Mouse (Mus musculus): Measurements from ENCODE around the gene Ninj2.

The Ninj2 gene

GRCm38 (mm10) chr6:120110738-120111409, 17.7 kb downstream of the Ninj2 start:
- POLR2A ChIA-PET, result interaction anchor here (0.5 to 8.5 kb wide), 44 partner anchors 9 to 246 kb away, joined by 3 to 139 read pairs (median 5); partner anchors contain the start of genes Ninj2 (in 2 of the 4) and Wnk1 (in 2 of the 4)
- CTCF ChIA-PET, result interaction anchor here in 3 of 4 experiments (0.6 to 1.3 kb wide), 4 partner anchors 16 to 667 kb away, joined by 3 to 11 read pairs (median 4); no protein-coding TSS in a partner anchor

DNA sequence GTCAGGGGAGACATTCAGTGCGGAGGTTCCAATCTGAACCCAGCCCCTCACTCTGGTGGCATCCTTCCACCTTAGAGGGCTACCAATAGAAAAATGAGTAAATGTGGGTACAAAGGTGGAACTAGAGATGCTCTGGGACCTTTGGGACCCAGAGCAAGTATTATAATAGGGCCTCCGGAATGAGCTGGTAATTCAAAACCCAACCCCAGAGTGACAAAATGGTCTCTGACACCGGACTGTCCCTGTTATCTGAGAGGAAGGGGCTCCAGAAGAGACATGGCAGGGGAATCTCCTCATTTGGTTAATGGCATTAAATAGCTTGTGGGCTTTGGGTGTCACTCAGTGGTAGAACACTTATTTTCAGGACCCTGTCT, 18.2 kb downstream of the Ninj2 start:
- CTCF ChIA-PET, result interaction anchor here in 2 of 4 experiments (0.6 to 1.5 kb wide), 9 partner anchors 32 to 667 kb away, joined by 3 to 5 read pairs (median 3); no protein-coding TSS in a partner anchor
- POLR2A ChIA-PET, result interaction anchor here in 3 of 4 experiments (0.7 to 8.5 kb wide), 64 partner anchors 9 to 263 kb away, joined by 3 to 139 read pairs (median 5); partner anchors contain the start of genes Wnk1 (in 3 of the 3) and Ninj2 (in 2 of the 3)

DNA sequence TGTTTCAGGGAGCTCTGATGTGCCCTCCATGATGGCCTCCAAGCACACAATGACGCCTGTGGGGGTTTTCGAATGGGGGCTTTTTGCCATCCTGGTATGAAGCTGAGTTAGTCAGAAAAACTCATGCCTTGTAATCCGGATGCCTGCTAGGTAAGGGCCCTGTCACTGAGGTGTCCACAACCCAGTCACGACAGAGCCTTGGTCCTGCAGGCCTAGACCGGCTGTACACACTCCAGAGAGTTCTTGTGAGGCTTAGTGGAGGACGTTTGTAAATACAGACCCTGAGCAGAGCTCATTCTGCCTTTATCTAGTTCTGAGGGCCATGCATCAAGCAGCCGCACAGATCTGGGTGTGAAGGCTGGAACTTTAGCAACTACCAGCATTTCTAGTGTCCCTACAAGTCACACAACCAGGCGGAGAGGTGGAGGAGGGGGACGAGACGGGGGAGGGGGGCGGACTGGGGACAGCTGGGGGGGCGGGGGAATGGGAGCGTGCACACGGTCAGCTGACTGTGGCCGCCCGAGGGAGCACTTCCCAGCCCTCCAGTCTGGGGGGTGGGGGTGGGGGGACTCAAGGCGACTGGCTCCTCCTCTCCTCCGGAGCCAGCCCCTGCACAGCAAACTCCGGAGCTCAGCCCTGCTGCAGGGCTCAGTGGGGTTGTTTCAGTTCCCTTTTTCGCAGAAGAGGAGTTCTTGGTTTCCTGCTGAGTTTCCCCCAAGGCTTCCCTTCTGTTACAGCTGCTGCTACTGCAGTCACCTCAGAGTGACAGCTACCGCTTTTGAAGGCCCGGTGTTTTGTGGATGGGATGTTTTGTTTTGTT, 19.0 kb downstream of the Ninj2 start:
- ChIA-PET POLR2A (interaction anchor here (0.5 to 8.5 kb wide), 83 partner anchors 8 to 1915 kb away, joined by 3 to 139 read pairs (median 4); partner anchors contain the start of genes Wnk1 (in 3 of the 4), Ninj2 (in 2 of the 4), B4galnt3 (in 1 of the 4) and D330020A13Rik (in 1 of the 4)), CTCF (interaction anchor here (0.5 to 1.5 kb wide), 17 partner anchors 10 to 664 kb away, joined by 3 to 5 read pairs (median 3); no protein-coding TSS in a partner anchor)

- CTCF ChIA-PET, result interaction anchor here in 1 of 4 experiments (0.7 kb wide), 1 partner anchor 101 kb away, joined by 7 read pairs; no protein-coding TSS in a partner anchor
- POLR2A ChIA-PET, result interaction anchor here in 3 of 4 experiments (0.7 to 8.5 kb wide), 19 partner anchors 9 to 79 kb away, joined by 3 to 139 read pairs (median 4); partner anchors contain the start of genes Ninj2 (in 1 of the 3) and Wnk1 (in 1 of the 3)
These were observed 20.7 kb downstream of the Ninj2 start for GRCm38 (mm10) chr6:120113856-120114255.

DNA sequence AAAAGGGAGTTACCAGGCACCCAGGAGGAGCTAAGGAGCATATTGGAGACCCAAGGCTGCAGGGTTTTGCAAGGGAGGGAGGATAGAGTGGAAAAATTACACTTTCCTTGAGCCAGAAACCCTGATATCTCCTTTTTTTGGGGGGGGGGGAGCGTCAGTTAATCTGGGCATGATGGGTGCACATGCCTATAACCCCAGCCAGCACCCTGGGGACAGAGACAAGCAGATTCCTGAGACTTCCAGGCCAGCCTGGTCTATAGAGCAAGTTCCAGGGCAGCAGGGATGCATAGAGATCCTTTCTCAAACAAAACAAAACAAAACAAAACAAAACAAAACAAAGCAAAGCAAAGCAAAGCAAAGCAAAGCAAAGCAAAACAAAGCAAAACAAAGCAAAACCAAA, 21.1 kb downstream of the Ninj2 start:
- CTCF ChIA-PET, result interaction anchor here in 1 of 4 experiments (0.7 to 1.0 kb wide), 2 partner anchors 100 to 642 kb away, joined by 4 to 7 read pairs; no protein-coding TSS in a partner anchor
- POLR2A ChIA-PET, result interaction anchor here in 3 of 4 experiments (0.7 to 8.5 kb wide), 22 partner anchors 9 to 82 kb away, joined by 3 to 139 read pairs (median 4); partner anchors contain the start of genes Ninj2 (in 1 of the 3) and Wnk1 (in 1 of the 3)

GRCm38 (mm10) chr6:120114698-120115097, 21.5 kb downstream of the Ninj2 start:
- ChIA-PET POLR2A (interaction anchor here in 3 of 4 experiments (0.6 to 8.5 kb wide), 18 partner anchors 9 to 1443 kb away, joined by 3 to 139 read pairs (median 3); partner anchors contain the start of genes Ninj2 (in 1 of the 3) and Wnk1 (in 1 of the 3)), CTCF (interaction anchor here in 1 of 4 experiments (1.0 kb wide), 1 partner anchor 643 kb away, joined by 4 read pairs; no protein-coding TSS in a partner anchor)

DNA sequence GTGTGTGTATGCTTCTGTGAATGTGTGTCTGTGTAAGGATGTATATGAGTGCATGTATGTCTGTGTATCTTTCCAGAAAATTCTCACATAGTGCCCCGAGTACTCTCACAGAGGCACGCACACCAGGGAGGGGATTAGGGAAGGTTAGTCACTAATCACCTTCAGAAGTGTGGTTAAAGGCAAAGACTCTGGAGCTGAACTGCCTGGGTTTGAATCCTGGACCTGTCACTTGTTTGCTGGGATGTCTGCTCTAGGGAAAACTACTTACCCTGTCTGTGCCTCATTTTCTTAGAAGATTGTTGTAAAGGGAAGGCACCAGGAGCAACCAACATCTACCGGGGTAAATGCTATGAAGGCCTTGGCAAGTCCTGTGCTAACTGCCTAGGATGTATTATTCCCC, 22.3 kb downstream of the Ninj2 start:
- CTCF ChIA-PET, result interaction anchor here in 2 of 4 experiments (0.5 to 1.0 kb wide), 2 partner anchors 106 to 643 kb away, joined by 4 read pairs; no protein-coding TSS in a partner anchor
- POLR2A ChIA-PET, result interaction anchor here in 3 of 4 experiments (0.6 to 8.5 kb wide), 13 partner anchors 10 to 1444 kb away, joined by 3 to 139 read pairs (median 3); partner anchors contain the start of genes Ninj2 (in 1 of the 3) and Wnk1 (in 1 of the 3)

DNA sequence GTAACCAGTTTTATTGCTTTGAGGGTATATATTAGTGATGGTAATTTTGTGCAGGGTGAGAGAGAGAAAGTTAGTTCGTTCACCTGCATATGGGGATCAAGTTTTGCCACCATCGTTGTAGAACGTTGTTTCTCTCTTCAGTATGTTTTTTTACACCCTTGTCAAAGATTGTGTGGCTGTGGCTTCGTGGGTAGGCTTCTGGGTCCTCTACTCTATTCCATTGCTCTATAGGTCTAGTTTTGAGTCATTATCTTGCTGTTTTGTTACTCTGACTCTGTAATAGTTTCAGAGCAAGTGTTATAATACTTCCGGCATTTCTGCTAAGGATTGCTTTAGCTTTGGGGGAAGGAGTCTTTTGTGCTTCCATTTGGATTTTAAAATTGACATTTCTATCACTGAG, 26.7 kb downstream of the Ninj2 start:
- POLR2A ChIA-PET, result interaction anchor here in 3 of 4 experiments (1.2 to 1.9 kb wide), 6 partner anchors 8 to 82 kb away, joined by 3 to 5 read pairs (median 5); partner anchors contain the start of gene Wnk1 (in 1 of the 3)
- CTCF ChIA-PET, result interaction anchor here in 1 of 4 experiments (0.5 kb wide), 1 partner anchor 335 kb away, joined by 17 read pairs; no protein-coding TSS in a partner anchor

DNA sequence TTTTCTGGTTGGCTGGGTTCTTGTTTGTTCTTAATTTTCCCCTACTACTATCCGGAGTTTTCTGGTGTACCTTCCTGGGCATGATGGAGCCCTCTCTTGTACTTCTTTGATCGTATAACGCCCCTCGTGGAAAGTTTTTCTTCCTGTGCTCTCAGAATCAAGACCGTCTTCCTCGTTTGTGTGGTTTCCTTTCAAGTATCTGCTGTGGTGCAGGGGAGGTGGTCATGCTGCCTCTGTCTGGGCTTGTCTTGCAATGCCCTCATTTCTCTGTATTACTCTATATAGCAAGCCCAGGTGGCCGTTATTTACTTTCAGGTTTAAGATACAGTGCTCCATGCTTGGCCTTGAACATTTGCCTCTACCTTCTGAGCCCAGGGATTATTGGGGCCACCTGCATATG, 31.5 kb downstream of the Ninj2 start:
- CTCF ChIA-PET, result no interaction called here
- POLR2A ChIA-PET, result interaction anchor here in 3 of 4 experiments (0.7 to 3.8 kb wide), 15 partner anchors 10 to 95 kb away, joined by 3 to 32 read pairs (median 6); no protein-coding TSS in a partner anchor

GRCm38 (mm10) chr6:120126456-120126855, 33.3 kb downstream of the Ninj2 start:
- CTCF ChIA-PET, result interaction anchor here in 2 of 4 experiments (0.5 to 1.6 kb wide), 2 partner anchors 11 to 16 kb away, joined by 5 read pairs; no protein-coding TSS in a partner anchor
- POLR2A ChIA-PET, result interaction anchor here in 3 of 4 experiments (0.7 to 3.8 kb wide), 31 partner anchors 8 to 279 kb away, joined by 3 to 32 read pairs (median 4); partner anchors contain the start of gene Erc1 (in 1 of the 3)

- CTCF ChIA-PET, result interaction anchor here in 1 of 4 experiments (1.6 kb wide), 1 partner anchor 10 kb away, joined by 5 read pairs; no protein-coding TSS in a partner anchor
- POLR2A ChIA-PET, result interaction anchor here in 2 of 4 experiments (0.7 to 3.8 kb wide), 12 partner anchors 8 to 67 kb away, joined by 3 to 32 read pairs (median 8); no protein-coding TSS in a partner anchor
These were observed 34.2 kb downstream of the Ninj2 start for GRCm38 (mm10) chr6:120127321-120127720.

GRCm38 (mm10) chr6:120134748-120135147, 41.6 kb downstream of the Ninj2 start:
- CTCF ChIA-PET, result interaction anchor here in 1 of 4 experiments (0.6 kb wide), 1 partner anchor 14 kb away, joined by 3 read pairs; no protein-coding TSS in a partner anchor
- POLR2A ChIA-PET, result interaction anchor here in 3 of 4 experiments (0.6 to 1.9 kb wide), 20 partner anchors 8 to 96 kb away, joined by 3 to 27 read pairs (median 3); partner anchors contain the start of gene Wnk1 (in 1 of the 3)

- CTCF ChIA-PET, result interaction anchor here in 1 of 4 experiments (1.6 kb wide), 1 partner anchor 44 kb away, joined by 3 read pairs; no protein-coding TSS in a partner anchor
- POLR2A ChIA-PET, result interaction anchor here (0.7 to 1.8 kb wide), 13 partner anchors 9 to 44 kb away, joined by 3 to 7 read pairs (median 3); no protein-coding TSS in a partner anchor
These were observed 52.3 kb downstream of the Ninj2 start for GRCm38 (mm10) chr6:120145439-120145838.

DNA sequence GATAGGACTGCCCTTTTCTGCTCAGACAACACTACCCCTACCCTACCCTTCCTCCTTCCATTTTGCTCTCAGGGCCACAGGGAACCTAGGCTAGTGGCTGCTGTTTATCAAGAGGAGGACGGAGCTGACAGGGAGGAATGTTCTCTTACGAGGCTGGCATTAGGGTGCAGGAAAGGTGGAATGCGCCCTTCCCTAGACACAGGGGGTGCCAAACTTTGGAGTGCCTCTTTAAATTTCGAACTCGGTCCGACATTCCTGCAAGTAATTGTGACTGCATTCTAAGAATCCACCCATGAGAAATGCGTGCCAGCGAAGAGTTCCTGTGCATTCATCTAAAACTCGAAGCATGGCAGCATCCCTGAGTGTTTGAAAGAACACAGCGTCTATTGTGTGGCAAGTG, 53.5 kb downstream of the Ninj2 start:
- ChIA-PET POLR2A (interaction anchor here in 2 of 4 experiments (0.6 to 4.1 kb wide), 9 partner anchors 8 to 42 kb away, joined by 3 to 34 read pairs (median 3); no protein-coding TSS in a partner anchor), CTCF (no interaction called here)

DNA sequence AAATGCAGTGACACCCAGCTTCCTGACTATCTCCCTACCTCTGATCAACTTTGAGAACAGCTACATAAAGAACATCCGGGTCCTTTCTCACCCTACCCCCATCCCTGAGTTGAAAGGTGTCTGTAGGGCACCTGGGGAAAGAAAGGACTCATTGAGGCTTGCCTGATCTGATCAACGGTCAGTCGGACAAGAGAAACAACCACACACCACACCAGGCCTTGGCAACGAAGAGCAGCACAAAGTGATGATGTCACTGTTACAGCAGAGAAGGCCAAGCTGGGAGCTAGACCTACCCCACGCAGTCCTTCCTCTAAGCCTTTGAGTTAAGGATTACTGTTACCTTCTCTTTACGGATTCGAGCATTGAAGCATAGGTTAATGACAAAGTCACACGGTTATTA, 54.3 kb downstream of the Ninj2 start:
- ChIA-PET CTCF (interaction anchor here in 1 of 4 experiments (1.4 kb wide), 1 partner anchor 46 kb away, joined by 3 read pairs; no protein-coding TSS in a partner anchor), POLR2A (interaction anchor here in 3 of 4 experiments (0.5 to 4.1 kb wide), 13 partner anchors 8 to 164 kb away, joined by 3 to 34 read pairs (median 4); partner anchors contain the start of gene Wnk1 (in 1 of the 3))

DNA sequence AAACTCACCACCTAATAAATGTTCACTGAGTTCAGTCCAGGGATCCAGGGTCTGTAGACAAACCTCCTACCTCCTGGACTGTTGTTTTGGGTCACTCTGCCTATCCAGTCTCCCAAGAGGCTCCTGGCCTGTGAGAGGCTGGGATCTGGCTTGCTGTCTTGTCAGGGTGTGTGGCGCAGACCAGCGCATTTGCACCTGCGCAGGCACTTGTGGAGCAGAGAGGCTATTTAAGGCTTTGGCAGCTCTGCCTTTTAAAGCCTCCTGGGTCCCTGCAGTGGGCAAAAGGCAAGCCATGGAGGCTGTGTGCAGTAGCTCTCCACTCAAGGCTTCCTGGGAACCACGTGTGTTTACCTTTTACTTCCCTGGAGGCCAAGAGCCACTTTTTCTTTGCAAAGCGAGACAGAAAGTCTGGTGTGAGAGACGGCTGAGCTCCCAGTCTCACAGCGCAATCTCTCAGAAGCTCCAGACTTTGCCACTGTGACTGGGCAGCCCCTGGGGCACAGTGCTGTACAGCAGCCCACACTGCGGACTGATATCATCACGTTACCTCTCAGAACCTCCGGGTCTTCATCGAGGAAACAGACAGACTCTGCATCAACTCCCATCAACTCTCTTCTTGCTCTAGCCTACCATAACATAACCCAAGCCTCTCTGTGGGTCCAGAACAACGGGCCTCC, 55.7 kb downstream of the Ninj2 start:
- POLR2A ChIA-PET, result interaction anchor here in 3 of 4 experiments (0.5 to 4.7 kb wide), 31 partner anchors 10 to 177 kb away, joined by 3 to 34 read pairs (median 4); partner anchors contain the start of gene Wnk1 (in 2 of the 3)
- CTCF ChIA-PET, result interaction anchor here in 3 of 4 experiments (0.6 to 1.4 kb wide), 8 partner anchors 15 to 474 kb away, joined by 3 to 5 read pairs (median 3); no protein-coding TSS in a partner anchor
